Mouse (Mus musculus) cerebellum, adult (tissue): ENCODE results near the gene Tmem217.
"Not testable (repeated sequence)": the region's sequence is repeated elsewhere in the genome, so short reads cannot be mapped to it uniquely, and the experiment has no call there.

Experiments
- ATAC-seq: cut with Nextera tagmentation; 2 replicates; pipeline ENCODE4 v1.9.2; 2017; ENCODE audit warnings: mild to moderate bottlenecking, moderate library complexity, mixed read lengths; ENCODE audit not compliant: insufficient number of reproducible peaks, low FRiP score, low TSS enrichment

Gene Tmem217

GRCm38 (mm10) chr17:29549543-29550428, 2.4 kb downstream of the Tmem217 start, which contains the start of the genes Gm17657 and Tbc1d22b:
Gene Gm17657 (minus strand): TSS chr17:29549638.
Gene Tbc1d22b (plus strand): TSS chr17:29549785.
- peak; percentile 99 for ATAC-seq

DNA sequence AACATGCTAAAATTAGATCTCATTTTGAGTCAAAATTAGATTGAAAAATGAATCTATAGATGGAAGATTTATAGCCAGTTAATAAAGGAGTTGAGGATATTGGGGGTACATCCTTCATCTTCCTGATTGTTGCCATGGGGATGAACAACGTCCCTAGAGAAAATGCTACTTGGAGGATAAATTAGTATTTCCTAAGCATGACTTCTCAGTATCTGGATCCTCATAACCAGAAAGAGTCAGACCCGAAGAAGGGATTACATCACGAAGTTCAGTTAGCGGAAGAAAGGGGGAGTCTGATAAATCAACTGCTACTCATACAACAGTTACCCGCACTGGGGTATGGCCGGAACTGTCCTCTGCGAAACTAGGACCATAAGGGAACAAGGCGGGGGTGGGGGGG, 3.2 kb downstream of the Tmem217 start:
- ATAC-seq: no peak

DNA sequence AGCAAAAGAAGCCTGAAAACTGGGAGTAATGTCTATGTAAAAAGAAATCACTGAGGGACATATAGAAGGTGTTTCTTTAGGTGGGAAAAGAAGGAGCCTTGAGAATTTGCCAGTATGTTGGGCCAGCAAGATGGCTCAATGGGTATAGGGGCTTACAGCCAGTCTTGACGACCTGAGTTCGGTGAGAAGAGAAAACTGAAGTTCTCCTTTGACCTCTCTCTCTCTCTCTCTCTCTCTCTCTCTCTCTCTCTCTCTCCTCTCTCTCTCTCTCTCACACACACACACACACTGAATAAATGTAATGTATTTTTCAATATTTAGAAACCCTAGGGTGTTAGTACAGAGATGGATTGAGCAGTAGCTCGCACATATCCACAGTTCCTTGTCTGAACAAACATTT, 3.7 kb downstream of the Tmem217 start:
- no peak for ATAC-seq

GRCm38 (mm10) chr17:29545241-29545640, 6.9 kb downstream of the Tmem217 start:
- ATAC-seq: no peak

GRCm38 (mm10) chr17:29544064-29544463, 8.1 kb downstream of the Tmem217 start:
- no peak for ATAC-seq

DNA sequence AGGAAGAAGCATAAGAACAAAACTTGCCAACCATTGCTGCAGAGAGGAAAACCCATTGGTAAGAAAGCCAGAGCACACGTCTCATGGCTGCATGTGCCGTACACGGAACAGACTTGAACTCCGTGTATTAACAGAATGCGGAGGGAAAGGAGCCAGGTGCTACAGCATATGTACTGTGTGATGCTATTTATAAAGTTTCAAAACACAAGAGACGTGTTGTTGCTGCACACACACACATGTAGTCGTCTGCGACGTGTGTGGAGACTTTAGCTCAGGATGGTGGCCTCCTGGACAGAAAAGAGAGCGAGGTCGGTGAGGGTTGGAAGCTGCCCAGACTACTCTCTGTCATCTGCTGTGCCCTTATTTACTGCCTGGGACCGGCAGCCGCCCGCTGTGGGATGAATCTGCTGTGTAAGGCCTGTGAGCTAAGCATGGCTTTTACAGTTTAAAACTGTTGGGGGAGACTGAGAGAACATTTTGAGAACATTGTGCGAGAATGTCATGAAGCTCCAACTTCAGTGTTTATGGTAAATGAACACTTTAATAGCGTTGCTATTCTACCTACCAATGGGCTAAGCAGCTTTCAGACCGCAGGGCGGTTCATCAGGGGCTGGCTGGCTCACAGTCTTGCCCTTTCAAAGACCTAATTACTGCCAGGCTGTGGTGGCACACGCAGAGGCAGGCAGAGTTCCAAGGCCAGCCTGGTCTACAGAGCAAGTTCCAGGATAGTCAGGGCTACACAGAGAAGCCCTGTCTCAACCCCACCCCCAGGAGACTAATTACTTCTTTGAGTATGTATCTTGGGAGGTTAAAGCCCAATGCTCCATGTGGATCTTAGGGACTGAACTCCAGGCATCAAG, 9.1 kb downstream of the Tmem217 start:
- peak; percentile 40; the same call in 1 of the 2 replicates for ATAC-seq

DNA sequence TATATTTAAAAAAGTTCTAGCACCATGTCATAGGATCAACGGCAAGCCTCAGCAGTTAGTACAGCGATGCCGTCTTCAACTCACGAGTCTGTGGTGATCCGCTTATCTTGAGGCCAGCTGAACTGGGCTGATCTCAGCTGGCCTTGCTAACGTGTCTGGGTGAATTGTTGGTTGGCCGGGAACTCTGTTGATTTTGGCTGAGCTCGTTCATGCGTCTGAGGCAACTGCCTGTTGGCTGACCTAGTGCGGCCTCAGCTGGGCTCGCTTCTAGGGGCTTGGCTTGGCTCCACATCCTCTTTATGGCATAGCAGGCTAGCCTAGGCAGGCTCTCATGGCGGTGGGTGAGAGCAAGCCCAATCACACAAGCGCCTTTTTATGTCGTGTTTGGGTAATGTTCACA, 10.8 kb downstream of the Tmem217 start:
- ATAC-seq: no peak

GRCm38 (mm10) chr17:29540426-29540825, 11.8 kb downstream of the Tmem217 start:
- no peak for ATAC-seq

- ATAC-seq: no peak
Measured at GRCm38 (mm10) chr17:29533866-29534265, 18.3 kb downstream of the Tmem217 start.

GRCm38 (mm10) chr17:29531757-29532384, 20.3 kb downstream of the Tmem217 start:
- no peak for ATAC-seq

- ATAC-seq: no peak
Measured at GRCm38 (mm10) chr17:29531278-29531677, 20.9 kb downstream of the Tmem217 start.

DNA sequence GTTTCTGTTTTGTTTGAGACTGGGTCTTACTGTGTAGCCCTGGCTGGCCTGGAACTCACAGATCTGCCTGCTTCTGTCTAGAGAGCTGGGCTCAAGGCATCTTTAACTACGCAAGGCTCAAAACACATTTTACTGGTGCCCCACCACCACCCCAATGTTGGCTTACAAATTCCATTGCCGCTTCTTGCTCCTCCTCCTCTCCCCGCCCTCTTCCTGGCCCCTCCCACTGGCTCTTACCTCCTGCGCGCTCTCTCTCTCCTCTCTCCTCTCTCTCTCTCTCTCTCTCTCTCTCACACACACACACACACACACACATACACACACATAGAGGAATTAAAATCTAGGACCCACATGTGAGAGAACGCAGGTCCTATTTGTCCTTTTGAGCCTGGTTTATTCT, 21.7 kb downstream of the Tmem217 start:
- no peak for ATAC-seq

DNA sequence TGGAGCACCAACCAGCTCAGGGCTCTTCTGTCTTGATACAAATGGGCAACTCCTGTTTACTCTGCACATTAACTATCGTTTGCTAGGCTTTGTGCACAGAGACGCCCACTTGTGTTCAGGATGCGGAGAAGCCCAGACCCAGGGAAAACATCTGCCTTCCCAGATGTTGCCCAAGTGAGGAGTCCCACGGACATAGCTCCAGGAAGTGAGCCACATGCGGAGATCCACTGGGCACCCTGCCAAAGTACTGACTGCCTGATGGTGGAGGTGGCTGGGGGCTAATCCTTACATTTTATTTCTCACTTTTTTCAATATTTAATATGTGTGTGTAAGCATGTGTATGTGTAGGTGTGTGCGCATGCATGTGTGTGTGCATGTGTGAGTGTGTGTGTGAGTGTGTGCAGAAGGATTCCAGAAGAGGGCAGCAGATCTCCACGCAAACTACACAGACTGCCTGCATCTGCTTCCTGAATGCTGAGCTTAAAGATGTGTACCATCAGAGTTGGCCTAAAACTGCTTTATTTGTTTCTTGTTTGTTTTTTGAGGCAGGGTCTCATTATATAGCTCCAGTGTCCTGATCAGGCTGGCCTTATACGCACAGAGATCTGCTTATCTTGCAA, 23.5 kb downstream of the Tmem217 start:
- no peak for ATAC-seq

DNA sequence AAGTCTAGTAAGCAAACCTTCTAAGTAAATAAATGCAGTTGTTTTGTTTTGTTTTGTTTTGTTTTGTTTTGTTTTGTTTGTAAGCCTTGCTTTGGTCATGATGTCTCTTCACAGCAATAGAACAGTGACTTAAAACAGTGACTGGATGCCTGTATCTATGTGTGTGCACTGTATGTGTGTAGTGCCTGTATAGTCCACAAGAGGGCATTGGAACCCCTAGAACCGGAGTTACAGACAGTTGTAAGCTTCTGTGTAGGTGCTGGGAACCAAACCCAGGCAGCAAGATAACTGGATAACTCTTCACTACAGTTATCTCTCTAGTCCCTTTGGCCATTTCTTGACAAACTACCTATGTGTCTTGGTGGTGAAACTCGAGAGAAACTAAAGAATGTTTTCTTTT, 26.6 kb downstream of the Tmem217 start:
- no peak for ATAC-seq

DNA sequence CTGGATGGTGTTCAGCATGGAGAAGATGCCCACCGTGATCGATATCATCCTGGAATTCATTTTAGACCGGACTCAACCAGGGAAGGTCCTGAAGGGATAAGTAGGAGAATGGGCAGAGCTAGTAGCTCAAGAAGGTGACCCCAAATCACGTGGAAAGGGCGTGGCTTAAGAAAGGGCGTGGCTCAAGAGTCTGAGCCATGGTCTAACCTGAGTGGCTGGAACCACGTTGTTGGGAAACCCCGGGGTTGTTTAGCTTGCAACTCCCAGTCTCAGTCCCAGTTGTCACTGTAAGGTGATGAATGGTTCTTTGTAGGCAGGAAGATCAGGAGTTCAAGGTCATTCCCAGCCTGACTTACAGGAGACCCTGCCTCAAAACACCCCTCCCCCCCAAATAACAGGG, 32.5 kb downstream of the Tmem217 start:
- ATAC-seq: no peak

GRCm38 (mm10) chr17:29518665-29519064, 33.5 kb downstream of the Tmem217 start:
- not testable (repeated sequence) for ATAC-seq

DNA sequence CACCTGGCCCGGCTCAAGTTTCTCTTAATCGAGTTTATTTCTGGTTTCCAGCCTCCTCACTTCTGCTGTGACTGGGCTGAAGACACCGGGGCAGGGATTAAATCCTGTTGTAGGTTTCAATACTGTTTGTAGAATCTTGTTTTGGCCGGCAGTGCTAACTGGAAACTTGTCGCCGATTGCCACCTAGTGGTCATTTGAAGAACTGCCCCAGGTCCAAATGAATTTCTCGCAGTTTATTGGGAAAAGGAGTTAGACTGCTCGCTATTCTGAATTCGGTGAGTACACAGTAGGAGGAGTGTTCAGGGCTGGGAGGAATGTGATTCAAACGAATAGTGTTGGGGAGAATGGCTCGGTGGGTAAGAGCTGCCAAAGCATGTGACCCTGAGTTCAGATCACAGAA, 37.8 kb downstream of the Tmem217 start:
- ATAC-seq: peak; percentile 56; the same call in 1 of the 2 replicates

DNA sequence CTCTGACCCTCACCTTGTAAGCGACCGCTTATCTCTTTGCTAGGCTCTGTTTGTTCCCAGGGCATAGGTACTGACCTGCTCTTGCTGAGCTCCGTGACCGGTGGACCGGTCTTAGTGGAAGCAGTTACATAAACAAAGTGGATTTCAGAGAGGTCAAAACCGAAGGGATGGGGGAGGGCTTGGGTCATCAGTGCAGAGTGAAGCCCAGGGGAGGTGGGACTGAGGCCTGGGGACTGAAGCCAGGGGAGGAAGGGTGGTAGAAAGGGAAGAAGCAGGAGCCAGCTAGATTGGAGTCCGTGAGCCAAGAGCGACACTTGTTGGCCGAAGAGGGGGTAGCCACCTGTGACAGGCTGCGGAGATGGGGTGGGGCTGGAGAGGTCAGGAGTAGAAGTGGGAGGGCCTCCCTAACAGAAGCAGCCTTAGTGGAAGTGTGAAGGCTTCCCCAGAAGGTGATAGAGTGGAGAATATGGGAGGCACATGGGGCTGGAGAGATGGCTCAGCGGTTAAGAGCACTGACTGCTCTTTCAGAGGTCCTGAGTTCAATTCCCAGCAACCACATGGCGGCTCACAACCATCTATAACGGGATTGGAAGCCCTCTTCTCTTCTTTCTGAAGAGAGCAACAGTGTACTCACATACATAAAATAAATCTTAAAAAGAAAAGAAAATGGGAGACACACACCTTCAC, 39.0 kb downstream of the Tmem217 start:
- no peak for ATAC-seq

DNA sequence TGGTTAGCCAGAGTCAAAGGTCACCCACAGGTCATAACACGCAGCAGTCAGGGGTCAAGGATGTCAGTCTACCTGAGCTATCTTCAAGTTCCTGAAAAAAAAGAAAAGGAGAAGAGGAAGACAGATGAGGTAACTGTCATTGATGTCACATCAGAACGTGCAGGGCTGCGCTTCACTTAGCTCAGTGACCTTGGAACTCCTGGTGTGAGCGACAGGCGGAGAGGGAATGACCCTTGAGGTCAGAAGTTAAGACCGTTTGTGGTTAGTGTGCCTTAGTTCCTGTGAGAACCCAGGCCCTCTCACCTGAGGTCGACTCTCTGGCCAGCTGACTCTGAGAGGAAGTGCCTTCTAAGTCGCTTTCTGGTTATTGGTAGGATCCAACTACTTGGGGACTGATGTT, 41.5 kb downstream of the Tmem217 start:
- ATAC-seq: no peak
